Mouse (Mus musculus) embryonic facial prominence, embryonic 15.5 days (tissue): ENCODE measurements at regions not wholly inside any gene's neighbourhood (a gene's known extent, or its start where the extent isn't known, plus 50 kb on each side); places are given as distances from the start of the nearest gene placed in this dataset.

ENCODE experiments used
- ATAC-seq: fragments of 200-750 bp; cut with Nextera tagmentation; 2 replicates; pipeline ENCODE4 v1.8.0; 2017; ENCODE audit warnings: low read depth, moderate TSS enrichment; ENCODE audit not compliant: insufficient number of reproducible peaks, low FRiP score, low TSS enrichment
- H3K27ac ChIP-seq: fragments of 300-500 bp; sonication (generic); replicated peaks from 2 replicates; pipeline ENCODE4 v1.5.1; 2015; ENCODE audit warnings: mild to moderate bottlenecking, inconsistent platforms
- H3K27me3 ChIP-seq: fragments of 300-500 bp; sonication (generic); 2 replicates; pipeline ENCODE4 v1.6.1; 2015; ENCODE audit warnings: inconsistent platforms
- H3K36me3 ChIP-seq: fragments of 300-500 bp; sonication (generic); 2 replicates; pipeline ENCODE4 v1.6.1; 2015; ENCODE audit warnings: mild to moderate bottlenecking, inconsistent platforms
- H3K4me1 ChIP-seq: fragments of 300-500 bp; sonication (generic); 2 replicates; pipeline ENCODE4 v1.6.1; 2015; ENCODE audit warnings: inconsistent platforms
- H3K4me2 ChIP-seq: fragments of 300-500 bp; sonication (generic); replicated peaks from 2 replicates; pipeline ENCODE4 v1.6.1; 2015; ENCODE audit warnings: mild to moderate bottlenecking, inconsistent platforms
- H3K4me3 ChIP-seq: fragments of 300-500 bp; sonication (generic); replicated peaks from 2 replicates; pipeline ENCODE4 v1.5.1; 2015; ENCODE audit warnings: mild to moderate bottlenecking, inconsistent platforms
- H3K9ac ChIP-seq: fragments of 300-500 bp; sonication (generic); 2 replicates; pipeline ENCODE4 v1.6.1; 2015; ENCODE audit warnings: inconsistent platforms
- H3K9me3 ChIP-seq: fragments of 300-500 bp; sonication (generic); replicated peaks from 2 replicates; pipeline ENCODE4 v1.6.1; 2016; ENCODE audit warnings: inconsistent platforms
- WGBS: fragments of 180-500 bp; shearing (Covaris S2); methylation state at CpG from one replicate; pipeline ENCODE4 v1.1.7; 2015; 5-methylcytosine and 5-hydroxymethylcytosine counted together

GRCm38 (mm10) chr14:47825446-47825956 lies 177.3 kb downstream of the Ktn1 start:
- no peak overlapping the region for H3K27ac ChIP-seq
- peaks cover 3% of the 10 kb centered on the region; the same call in 1 of the 2 replicates for H3K4me1 ChIP-seq
- H3K36me3 ChIP-seq, result no peaks in the 10 kb centered on the region
- ATAC-seq, result no peak
- H3K4me2 ChIP-seq, result no peak overlapping the region
- H3K9me3 ChIP-seq, result no peaks in the 10 kb centered on the region
- no peak overlapping the region for H3K4me3 ChIP-seq
- H3K9ac ChIP-seq, result no peak overlapping the region
- WGBS, result 78% methylated on average over 3 of the region's 3 CpGs
- H3K27me3 ChIP-seq, result no peaks in the 10 kb centered on the region

DNA sequence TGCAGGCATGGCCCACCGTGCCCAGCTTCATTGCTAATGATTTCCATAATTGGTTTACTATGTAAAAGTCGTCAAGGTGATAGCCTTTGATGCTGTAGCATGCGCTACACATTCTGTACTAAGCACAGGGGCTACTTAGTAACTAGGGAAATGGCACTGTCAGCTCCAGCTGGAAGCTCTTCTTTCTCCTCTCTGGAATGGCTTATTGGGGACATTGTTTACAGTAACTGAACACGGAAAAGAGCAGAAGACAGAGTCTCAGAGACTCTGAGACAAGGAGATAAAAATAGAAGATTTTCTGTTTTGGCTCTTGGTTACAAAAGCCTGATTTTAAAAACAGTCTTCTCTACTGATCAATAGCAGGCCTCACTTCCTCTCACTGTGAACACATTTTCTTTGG lies 178.3 kb downstream of the Ktn1 start:
- no peaks in the 10 kb centered on the region for H3K36me3 ChIP-seq
- WGBS, result 43% methylated on average over 4 of the region's 4 CpGs
- H3K4me2 ChIP-seq, result no peak overlapping the region
- H3K27ac ChIP-seq, result 0 out of 2 replicates have a peak overlapping the region, but pooled peaks have one; percentile 8
- H3K27me3 ChIP-seq, result no peaks in the 10 kb centered on the region
- H3K4me3 ChIP-seq, result no peak overlapping the region
- H3K9me3 ChIP-seq, result no peaks in the 10 kb centered on the region
- H3K4me1 ChIP-seq, result no peaks in the 10 kb centered on the region
- H3K9ac ChIP-seq, result no peak overlapping the region
- no peak for ATAC-seq

- Histone ChIP-seq H3K36me3 (no peaks in the 10 kb centered on the region), H3K27ac (no peak overlapping the region), H3K27me3 (no peaks in the 10 kb centered on the region), H3K9ac (no peak overlapping the region), H3K9me3 (no peaks in the 10 kb centered on the region), H3K4me1 (no peaks in the 10 kb centered on the region), H3K4me2 (no peak overlapping the region), H3K4me3 (no peak overlapping the region)
- 53% methylated on average over 2 of the region's 2 CpGs for WGBS
- ATAC-seq, result no peak
Observed at GRCm38 (mm10) chr14:47827623-47828022, 179.4 kb downstream of the Ktn1 start.

DNA sequence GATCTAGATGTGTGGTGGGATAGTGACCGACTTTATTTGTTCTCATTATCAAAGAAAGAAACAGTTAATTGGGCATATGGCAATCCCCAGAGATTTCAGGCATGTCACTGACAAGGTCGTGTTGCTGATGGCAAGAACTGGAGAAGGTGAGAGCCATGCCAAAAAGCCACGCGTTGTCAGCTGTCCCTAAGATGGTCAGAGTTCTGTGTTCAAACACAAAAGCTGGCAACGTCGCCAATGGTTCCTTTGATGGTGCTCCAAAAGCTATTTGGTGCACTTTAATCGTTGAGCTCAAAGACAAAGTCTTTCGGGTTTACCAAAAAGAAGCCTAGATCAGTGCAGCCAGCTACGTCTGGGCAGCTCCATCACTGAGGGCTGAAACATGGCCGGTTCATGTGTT lies 185.4 kb downstream of the Ktn1 start:
- no peak overlapping the region for H3K4me3 ChIP-seq
- ATAC-seq, result no peak
- H3K9ac ChIP-seq, result no peak overlapping the region
- no peaks in the 10 kb centered on the region for H3K4me1 ChIP-seq
- no peaks in the 10 kb centered on the region for H3K27me3 ChIP-seq
- no peaks in the 10 kb centered on the region for H3K36me3 ChIP-seq
- WGBS, result 73% methylated on average over 10 of the region's 10 CpGs
- H3K27ac ChIP-seq, result no peak overlapping the region
- no peak overlapping the region for H3K4me2 ChIP-seq
- no peaks in the 10 kb centered on the region for H3K9me3 ChIP-seq

GRCm38 (mm10) chr14:47835408-47835807 lies 187.2 kb downstream of the Ktn1 start:
- H3K36me3 ChIP-seq, result no peaks in the 10 kb centered on the region
- no peak overlapping the region for H3K27ac ChIP-seq
- no peak overlapping the region for H3K4me2 ChIP-seq
- no peak for ATAC-seq
- WGBS, result 56% methylated on average over 4 of the region's 4 CpGs
- H3K9ac ChIP-seq, result no peak overlapping the region
- no peak overlapping the region for H3K4me3 ChIP-seq
- H3K9me3 ChIP-seq, result no peaks in the 10 kb centered on the region
- H3K4me1 ChIP-seq, result no peaks in the 10 kb centered on the region
- no peaks in the 10 kb centered on the region for H3K27me3 ChIP-seq

DNA sequence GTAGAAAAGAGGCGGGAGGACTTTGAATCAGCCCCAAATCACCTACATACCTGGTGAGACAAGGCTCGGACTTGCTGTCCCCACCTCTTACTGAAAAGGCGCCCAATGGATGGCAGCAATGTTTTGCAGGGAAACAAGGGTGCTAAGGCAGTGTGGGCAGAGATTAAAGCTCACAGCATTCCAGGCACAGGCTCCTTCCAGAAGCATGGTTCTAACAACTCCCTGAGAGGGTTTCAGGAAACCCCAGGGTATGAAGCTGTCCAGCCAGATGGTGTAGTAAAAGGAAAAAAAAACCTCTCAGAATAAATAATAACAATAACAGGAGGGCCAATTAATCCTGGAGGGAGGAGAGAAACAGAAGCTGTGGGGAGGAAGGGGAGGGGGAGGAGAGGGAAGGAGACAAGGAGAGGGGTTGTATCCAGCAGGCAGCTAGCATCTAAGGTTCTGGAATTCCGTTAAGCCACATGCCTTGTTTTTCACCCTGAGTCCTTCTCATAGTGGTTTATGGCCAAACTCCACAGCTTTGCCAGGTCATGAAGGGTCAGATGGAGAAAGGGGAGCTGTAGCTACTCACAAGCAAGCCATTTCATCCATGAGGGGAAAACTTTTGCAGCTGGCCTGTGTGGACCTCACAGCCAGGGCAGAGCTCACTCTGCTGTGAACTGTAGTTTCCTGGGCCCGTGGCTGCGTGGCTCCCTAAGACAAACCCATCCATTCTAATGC lies 191.4 kb downstream of the Ktn1 start:
- Histone ChIP-seq H3K4me2 (no peak overlapping the region), H3K4me3 (no peak overlapping the region), H3K27ac (no peak overlapping the region), H3K9me3 (no peaks in the 10 kb centered on the region), H3K4me1 (no peaks in the 10 kb centered on the region), H3K36me3 (no peaks in the 10 kb centered on the region), H3K27me3 (no peaks in the 10 kb centered on the region), H3K9ac (no peak overlapping the region)
- 56% methylated on average over 6 of the region's 6 CpGs for WGBS
- ATAC-seq, result no peak

- H3K4me1 ChIP-seq, result no peaks in the 10 kb centered on the region
- 58% methylated on average over 1 of the region's 1 CpGs for WGBS
- no peak overlapping the region for H3K27ac ChIP-seq
- H3K27me3 ChIP-seq, result no peaks in the 10 kb centered on the region
- no peak overlapping the region for H3K9ac ChIP-seq
- H3K9me3 ChIP-seq, result no peaks in the 10 kb centered on the region
- no peak overlapping the region for H3K4me3 ChIP-seq
- ATAC-seq, result no peak
- no peaks in the 10 kb centered on the region for H3K36me3 ChIP-seq
- no peak overlapping the region for H3K4me2 ChIP-seq
Observed at GRCm38 (mm10) chr14:47844366-47844765, 196.1 kb downstream of the Ktn1 start.

DNA sequence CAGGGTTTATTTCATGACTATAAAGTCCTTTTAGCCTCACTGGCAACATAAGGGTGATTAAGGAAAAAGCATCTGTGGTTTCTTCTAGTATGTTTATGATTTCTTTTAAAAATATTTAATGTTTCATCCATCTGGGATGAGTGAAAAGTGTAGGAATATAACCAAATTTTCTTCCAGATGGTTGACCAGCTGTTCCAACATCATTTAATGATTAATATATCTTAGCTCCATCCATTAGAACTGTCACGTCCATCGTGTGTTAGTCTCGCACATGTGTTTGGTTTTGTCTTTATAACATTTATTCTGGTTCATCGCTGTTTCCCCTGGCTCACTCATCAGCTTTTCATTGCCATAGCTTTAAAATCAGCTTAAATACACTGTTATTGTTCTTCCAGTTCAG lies 200.6 kb downstream of the Ktn1 start:
- Histone ChIP-seq H3K36me3 (no peaks in the 10 kb centered on the region), H3K27ac (no peak overlapping the region), H3K9ac (no peak overlapping the region), H3K9me3 (no peaks in the 10 kb centered on the region), H3K4me1 (no peaks in the 10 kb centered on the region), H3K4me2 (no peak overlapping the region), H3K4me3 (no peak overlapping the region), H3K27me3 (no peaks in the 10 kb centered on the region)
- no peak for ATAC-seq
- 61% methylated on average over 4 of the region's 4 CpGs for WGBS

- 0 out of 2 replicates have a peak, but pooled peaks cover 4% of the 10 kb centered on the region for H3K4me1 ChIP-seq
- no peak overlapping the region for H3K9ac ChIP-seq
- 64% methylated on average over 7 of the region's 7 CpGs for WGBS
- H3K4me3 ChIP-seq, result no peak overlapping the region
- H3K4me2 ChIP-seq, result no peak overlapping the region
- no peaks in the 10 kb centered on the region for H3K36me3 ChIP-seq
- H3K27me3 ChIP-seq, result no peaks in the 10 kb centered on the region
- H3K27ac ChIP-seq, result no peak overlapping the region
- no peaks in the 10 kb centered on the region for H3K9me3 ChIP-seq
- no peak for ATAC-seq
Observed at GRCm38 (mm10) chr14:47856280-47856765, 208.1 kb downstream of the Ktn1 start.

- no peak overlapping the region for H3K9ac ChIP-seq
- H3K27me3 ChIP-seq, result no peaks in the 10 kb centered on the region
- H3K4me2 ChIP-seq, result no peak overlapping the region
- no peak overlapping the region for H3K4me3 ChIP-seq
- ATAC-seq, result no peak
- 0 out of 2 replicates have a peak, but pooled peaks cover 4% of the 10 kb centered on the region for H3K4me1 ChIP-seq
- 73% methylated on average over 4 of the region's 4 CpGs for WGBS
- H3K27ac ChIP-seq, result no peak overlapping the region
- H3K9me3 ChIP-seq, result no peaks in the 10 kb centered on the region
- H3K36me3 ChIP-seq, result no peaks in the 10 kb centered on the region
Observed at GRCm38 (mm10) chr14:47857271-47857670, 209.0 kb downstream of the Ktn1 start.

GRCm38 (mm10) chr14:47857731-47858556 lies 209.7 kb downstream of the Ktn1 start:
- no peak for ATAC-seq
- WGBS, result 73% methylated on average over 16 of the region's 16 CpGs
- H3K4me1 ChIP-seq, result peaks cover 4% of the 10 kb centered on the region; the same call in 1 of the 2 replicates
- H3K27ac ChIP-seq, result no peak overlapping the region
- H3K36me3 ChIP-seq, result no peaks in the 10 kb centered on the region
- no peak overlapping the region for H3K9ac ChIP-seq
- H3K4me3 ChIP-seq, result no peak overlapping the region
- H3K27me3 ChIP-seq, result no peaks in the 10 kb centered on the region
- no peak overlapping the region for H3K4me2 ChIP-seq
- no peaks in the 10 kb centered on the region for H3K9me3 ChIP-seq
